Comparison of ENCODE assay signal across 26 mouse cellular contexts in the genomic region with DNA sequence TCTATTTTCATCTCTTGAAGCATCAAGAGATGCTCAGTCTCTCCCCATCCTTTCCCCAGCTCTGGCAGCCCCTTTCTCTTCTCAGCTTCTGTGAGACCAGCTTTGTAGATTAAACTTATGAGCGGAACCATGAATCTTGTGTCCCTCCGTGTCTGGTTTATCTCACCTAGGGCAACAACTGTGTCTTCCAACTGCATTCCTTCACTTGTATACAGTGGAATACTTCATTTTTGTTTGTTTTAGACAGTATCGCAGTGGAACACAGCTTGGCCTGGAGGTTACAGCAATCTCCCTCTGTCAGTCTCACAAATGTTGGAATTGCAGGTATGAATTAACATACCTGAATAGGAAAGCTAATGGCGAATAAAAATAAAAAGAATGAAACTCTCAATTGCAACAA. TPM values are rescaled to one million over a fixed set of nuclear protein-coding genes. Genes with fewer than 3 reads are reported as not detected.
"Had no signal": no experiment of that assay in that cellular context is flagged by ENCODE, and none has a peak within 500 bp of the region (broad histone marks: within the 10 kb centered on the region; RNA-seq: fewer than 3 reads in every experiment).

No protein-coding gene starts in this region.

- H3K27ac ChIP-seq: heart, embryonic 13.5 days; heart, embryonic 15.5 days; hindbrain, embryonic 10.5 days; hindbrain, embryonic 12.5 days; hindbrain, embryonic 14.5 days; layer of hippocampus, adult 2 months; left cerebral cortex, adult 2 months; liver, embryonic 13.5 days; liver, embryonic 15.5 days had no signal

- ATAC-seq: hindbrain, embryonic 16.5 days; inflammation-experienced regulatory T-cells, adult 6 months; liver, postnatal 0 days had no signal

- H3K4me2 ChIP-seq: heart, embryonic 11.5 days; heart, embryonic 13.5 days; heart, embryonic 15.5 days; hindbrain, embryonic 12.5 days; hindbrain, embryonic 14.5 days; liver, embryonic 11.5 days; liver, embryonic 13.5 days; liver, embryonic 15.5 days had no signal

- H3K4me3 ChIP-seq: gastrocnemius, adult 2 months; heart, adult 2 months; heart, embryonic 13.5 days; heart, embryonic 15.5 days; hindbrain, embryonic 10.5 days; hindbrain, embryonic 12.5 days; layer of hippocampus, adult 2 months; left cerebral cortex, adult 2 months; liver, embryonic 13.5 days; liver, embryonic 15.5 days had no signal

- H3K4me1 ChIP-seq: heart, embryonic 13.5 days; heart, embryonic 15.5 days; hindbrain, embryonic 10.5 days; hindbrain, embryonic 12.5 days; liver, embryonic 13.5 days; liver, embryonic 15.5 days had no signal

- H3K9ac ChIP-seq: heart, embryonic 13.5 days; heart, embryonic 15.5 days; hindbrain, embryonic 12.5 days; hindbrain, embryonic 14.5 days; liver, embryonic 13.5 days; liver, embryonic 15.5 days; liver, postnatal 0 days had no signal

- H3K36me3 ChIP-seq: heart, embryonic 13.5 days; heart, embryonic 15.5 days; hindbrain, embryonic 10.5 days; hindbrain, embryonic 12.5 days; liver, embryonic 13.5 days; liver, embryonic 15.5 days had no signal

- DNase-seq: gastrocnemius, adult 2 months; gastrocnemius, postnatal 10 days; gastrocnemius, postnatal 25 days; heart, adult 2 months; heart, postnatal 4 days; kidney, adult 18-20 months; kidney, adult 8-10 months; kidney, postnatal 10 days; kidney, postnatal 25 days; kidney, postnatal 4 days; liver; liver, embryonic 13.5 days; liver, postnatal 0 days had no signal

- H3K27me3 ChIP-seq: heart, embryonic 13.5 days; heart, embryonic 15.5 days; hindbrain, embryonic 12.5 days; liver, embryonic 13.5 days; liver, embryonic 15.5 days had no signal

- H3K9me3 ChIP-seq: heart, embryonic 13.5 days; heart, embryonic 15.5 days; hindbrain, embryonic 10.5 days; hindbrain, embryonic 12.5 days; liver, embryonic 13.5 days; liver, embryonic 15.5 days had no signal

RNA-seq across cellular contexts. Expression of gene Lum, which starts 26.7 kb away (rescaled TPM):
- total RNA-seq: granulocyte monocyte progenitor cell, adult 5-6 weeks had no signal
- polyA plus RNA-seq: inflammation-experienced regulatory T-cells, adult 6 months had no signal

RNA-seq across cellular contexts. Expression of gene Dcn, which starts 58.8 kb away (rescaled TPM):
- total RNA-seq: granulocyte monocyte progenitor cell, adult 5-6 weeks had no signal
- polyA plus RNA-seq: inflammation-experienced regulatory T-cells, adult 6 months had no signal
